Mouse (Mus musculus): ENCODE data around the gene Gpr141. TPM values are rescaled to one million over a fixed set of nuclear protein-coding genes. Genes with fewer than 3 reads are reported as not detected.
"Not testable (repeated sequence)": the region's sequence is repeated elsewhere in the genome, so short reads cannot be mapped to it uniquely, and the experiment has no call there.

Gene Gpr141
- polyA plus RNA-seq, 1 experiment = not detected

GRCm38 (mm10) chr13:19830560-19830959 lies 6.5 kb upstream of the Gpr141 start:
- 90% methylated on average over 4 of the region's 4 CpGs for WGBS
- no peaks in the 10 kb centered on the region for H3K27me3 ChIP-seq (ENCODE audit: control insufficient read depth, insufficient read depth, low read length)
- no peaks in the 10 kb centered on the region for H3K4me1 ChIP-seq (ENCODE audit: control insufficient read depth, insufficient read depth, low read length)
- TF ChIP-seq POLR2A (IDR thresholded peaks at IDR 0.05; ENCODE audit: borderline replicate concordance, insufficient read depth, low read length) (no peak), CTCF (IDR thresholded peaks at IDR 0.05; ENCODE audit: borderline replicate concordance, insufficient read depth, low read depth, low read length) (no peak)
- no peak overlapping the region for H3K4me3 ChIP-seq (replicated peaks; ENCODE audit: insufficient read depth, low read depth, low read length)
- no peak overlapping the region for H3K27ac ChIP-seq (ENCODE audit: insufficient read depth, low read length)
- DNase-seq = no peak

DNA sequence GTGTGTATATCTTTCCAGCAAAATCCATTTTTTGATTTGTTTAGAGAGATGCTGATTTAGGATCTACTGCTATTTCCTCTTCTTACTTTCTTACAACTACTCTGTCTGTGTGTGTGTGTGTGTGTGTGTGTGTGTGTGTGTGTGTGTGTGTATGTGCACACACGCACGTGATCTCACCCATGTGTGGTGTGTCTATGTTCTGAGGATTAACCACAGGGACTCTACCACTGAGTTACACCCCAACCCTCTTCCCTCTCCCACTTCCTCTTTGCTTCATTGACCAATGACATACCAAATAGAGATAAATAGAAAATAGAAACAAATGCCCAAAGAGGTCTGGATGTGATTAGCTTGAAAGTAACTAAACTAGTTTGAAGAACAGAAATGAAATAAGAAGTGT lies 4.0 kb upstream of the Gpr141 start:
- no peak for DNase-seq
- no peaks in the 10 kb centered on the region for H3K4me1 ChIP-seq (ENCODE audit: control insufficient read depth, insufficient read depth, low read length)
- no peak overlapping the region for H3K4me3 ChIP-seq (replicated peaks; ENCODE audit: insufficient read depth, low read depth, low read length)
- H3K27me3 ChIP-seq (ENCODE audit: control insufficient read depth, insufficient read depth, low read length) = no peaks in the 10 kb centered on the region
- TF ChIP-seq CTCF (IDR thresholded peaks at IDR 0.05; ENCODE audit: borderline replicate concordance, insufficient read depth, low read depth, low read length) = no peak
- TF ChIP-seq POLR2A (IDR thresholded peaks at IDR 0.05; ENCODE audit: borderline replicate concordance, insufficient read depth, low read length) = no peak
- H3K27ac ChIP-seq (ENCODE audit: insufficient read depth, low read length) = no peak overlapping the region
- 88% methylated on average over 2 of the region's 2 CpGs for WGBS

- TF ChIP-seq CTCF (IDR thresholded peaks at IDR 0.05; ENCODE audit: borderline replicate concordance, insufficient read depth, low read depth, low read length) (no peak), POLR2A (IDR thresholded peaks at IDR 0.05; ENCODE audit: borderline replicate concordance, insufficient read depth, low read length) (no peak)
- H3K4me3 ChIP-seq (replicated peaks; ENCODE audit: insufficient read depth, low read depth, low read length) = no peak overlapping the region
- H3K27me3 ChIP-seq (ENCODE audit: control insufficient read depth, insufficient read depth, low read length) = no peaks in the 10 kb centered on the region
- H3K4me1 ChIP-seq (ENCODE audit: control insufficient read depth, insufficient read depth, low read length) = no peaks in the 10 kb centered on the region
- no peak overlapping the region for H3K27ac ChIP-seq (ENCODE audit: insufficient read depth, low read length)
- DNase-seq = no peak
Observed at GRCm38 (mm10) chr13:19821639-19822038, 2.4 kb downstream of the Gpr141 start.

DNA sequence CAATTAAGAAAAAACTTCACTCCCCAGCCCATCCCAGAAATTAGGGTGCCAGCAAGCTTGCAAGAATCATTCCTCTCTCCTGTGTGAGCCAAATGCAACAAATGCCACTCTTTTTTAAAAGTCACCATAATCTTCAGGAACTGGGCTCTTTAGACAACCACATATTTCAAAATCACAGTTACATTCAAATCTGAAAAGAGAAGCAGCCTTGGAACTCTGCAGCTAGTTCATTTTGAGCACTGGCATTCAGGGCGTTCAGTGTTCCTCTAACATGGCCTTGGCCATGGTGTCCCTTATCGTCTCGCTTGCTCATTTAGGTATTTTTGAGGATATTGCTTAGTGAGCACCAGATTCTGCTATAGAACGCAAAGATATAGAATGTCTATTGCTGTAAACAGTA lies 4.1 kb downstream of the Gpr141 start:
- Histone ChIP-seq H3K27me3 (ENCODE audit: control insufficient read depth, insufficient read depth, low read length) (no peaks in the 10 kb centered on the region), H3K4me1 (ENCODE audit: control insufficient read depth, insufficient read depth, low read length) (no peaks in the 10 kb centered on the region), H3K4me3 (replicated peaks; ENCODE audit: insufficient read depth, low read depth, low read length) (no peak overlapping the region), H3K27ac (ENCODE audit: insufficient read depth, low read length) (no peak overlapping the region)
- 92% methylated on average over 4 of the region's 4 CpGs for WGBS
- DNase-seq = no peak
- TF ChIP-seq POLR2A (IDR thresholded peaks at IDR 0.05; ENCODE audit: borderline replicate concordance, insufficient read depth, low read length) = no peak
- TF ChIP-seq CTCF (IDR thresholded peaks at IDR 0.05; ENCODE audit: borderline replicate concordance, insufficient read depth, low read depth, low read length) = no peak

DNA sequence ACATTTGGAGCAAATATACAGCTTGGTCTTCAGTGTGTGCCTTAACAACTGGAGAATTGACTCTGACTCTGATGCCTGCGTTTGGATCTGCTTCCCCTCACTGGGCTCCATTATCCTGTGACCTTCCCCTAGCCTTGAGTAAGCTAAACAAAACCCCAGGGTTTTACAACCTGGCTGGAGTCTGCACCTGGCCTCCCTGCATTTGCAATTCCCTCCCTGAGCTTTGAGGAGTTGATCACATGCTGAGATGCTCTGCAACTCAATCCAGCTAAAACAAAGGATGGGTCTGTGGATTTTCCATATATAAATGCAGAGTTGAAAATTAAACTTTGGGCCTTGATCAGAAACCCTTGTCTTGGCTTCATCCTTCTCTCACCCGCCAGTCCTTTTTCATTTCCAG lies 4.8 kb downstream of the Gpr141 start:
- Histone ChIP-seq H3K4me3 (replicated peaks; ENCODE audit: insufficient read depth, low read depth, low read length) (no peak overlapping the region), H3K4me1 (ENCODE audit: control insufficient read depth, insufficient read depth, low read length) (no peaks in the 10 kb centered on the region), H3K27me3 (ENCODE audit: control insufficient read depth, insufficient read depth, low read length) (no peaks in the 10 kb centered on the region), H3K27ac (ENCODE audit: insufficient read depth, low read length) (no peak overlapping the region)
- no peak for DNase-seq
- 45% methylated on average over 2 of the region's 2 CpGs for WGBS
- TF ChIP-seq CTCF (IDR thresholded peaks at IDR 0.05; ENCODE audit: borderline replicate concordance, insufficient read depth, low read depth, low read length) (no peak), POLR2A (IDR thresholded peaks at IDR 0.05; ENCODE audit: borderline replicate concordance, insufficient read depth, low read length) (no peak)

GRCm38 (mm10) chr13:19794942-19795341 lies 29.1 kb downstream of the Gpr141 start:
- Histone ChIP-seq H3K4me3 (replicated peaks; ENCODE audit: insufficient read depth, low read depth, low read length) (no peak overlapping the region), H3K27ac (ENCODE audit: insufficient read depth, low read length) (no peak overlapping the region), H3K27me3 (ENCODE audit: control insufficient read depth, insufficient read depth, low read length) (no peaks in the 10 kb centered on the region), H3K4me1 (ENCODE audit: control insufficient read depth, insufficient read depth, low read length) (no peaks in the 10 kb centered on the region)
- no peak for DNase-seq
- TF ChIP-seq CTCF (IDR thresholded peaks at IDR 0.05; ENCODE audit: borderline replicate concordance, insufficient read depth, low read depth, low read length) (no peak), POLR2A (IDR thresholded peaks at IDR 0.05; ENCODE audit: borderline replicate concordance, insufficient read depth, low read length) (no peak)
- 77% methylated on average over 3 of the region's 3 CpGs for WGBS

DNA sequence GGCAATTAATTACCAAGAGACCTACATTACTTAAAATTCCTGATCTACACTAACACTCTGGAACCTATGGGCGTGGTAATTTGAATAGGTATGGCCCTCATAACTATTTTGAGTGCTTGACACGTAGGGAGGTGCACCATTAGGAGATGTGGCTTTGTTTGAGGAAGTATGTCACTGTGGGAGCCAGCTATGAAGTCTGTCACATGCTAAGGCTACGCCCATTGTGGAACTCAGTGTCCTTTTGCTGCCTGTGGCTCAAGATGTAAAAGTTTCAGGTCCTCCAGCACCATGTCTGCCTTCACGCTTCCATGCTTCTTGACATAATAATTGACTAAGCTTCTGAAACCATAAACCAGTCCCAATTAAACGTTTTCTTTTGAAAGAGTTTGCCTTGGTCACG lies 29.6 kb downstream of the Gpr141 start:
- H3K27ac ChIP-seq (ENCODE audit: insufficient read depth, low read length) = no peak overlapping the region
- 38% methylated on average over 6 of the region's 6 CpGs for WGBS
- no peaks in the 10 kb centered on the region for H3K27me3 ChIP-seq (ENCODE audit: control insufficient read depth, insufficient read depth, low read length)
- no peak overlapping the region for H3K4me3 ChIP-seq (replicated peaks; ENCODE audit: insufficient read depth, low read depth, low read length)
- TF ChIP-seq CTCF (IDR thresholded peaks at IDR 0.05; ENCODE audit: borderline replicate concordance, insufficient read depth, low read depth, low read length) = no peak
- no peak for TF ChIP-seq POLR2A (IDR thresholded peaks at IDR 0.05; ENCODE audit: borderline replicate concordance, insufficient read depth, low read length)
- no peak for DNase-seq
- no peaks in the 10 kb centered on the region for H3K4me1 ChIP-seq (ENCODE audit: control insufficient read depth, insufficient read depth, low read length)

DNA sequence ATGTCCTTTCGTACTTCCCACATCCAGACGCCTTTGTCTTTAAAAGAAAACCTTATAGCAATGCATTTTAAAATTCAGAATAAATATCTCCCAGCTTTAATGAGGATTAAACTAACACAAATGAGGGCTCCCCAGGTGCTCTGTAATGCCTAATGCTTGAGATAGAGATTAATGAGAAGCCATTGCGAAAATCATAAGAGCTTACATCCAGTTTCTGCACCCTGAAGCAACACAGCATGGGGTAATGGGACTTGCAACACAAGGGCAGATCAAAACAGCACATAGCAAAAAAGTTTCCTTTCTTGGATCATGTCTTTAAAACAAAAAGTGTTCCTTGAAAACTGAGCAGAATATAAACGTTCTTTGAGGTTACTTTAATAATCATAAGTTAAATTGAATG lies 30.3 kb downstream of the Gpr141 start:
- H3K27ac ChIP-seq (ENCODE audit: insufficient read depth, low read length) = no peak overlapping the region
- no peaks in the 10 kb centered on the region for H3K27me3 ChIP-seq (ENCODE audit: control insufficient read depth, insufficient read depth, low read length)
- H3K4me1 ChIP-seq (ENCODE audit: control insufficient read depth, insufficient read depth, low read length) = no peaks in the 10 kb centered on the region
- TF ChIP-seq CTCF (IDR thresholded peaks at IDR 0.05; ENCODE audit: borderline replicate concordance, insufficient read depth, low read depth, low read length) (no peak), POLR2A (IDR thresholded peaks at IDR 0.05; ENCODE audit: borderline replicate concordance, insufficient read depth, low read length) (no peak)
- WGBS = 70% methylated on average over 4 of the region's 4 CpGs
- DNase-seq = no peak
- H3K4me3 ChIP-seq (replicated peaks; ENCODE audit: insufficient read depth, low read depth, low read length) = no peak overlapping the region

GRCm38 (mm10) chr13:19787946-19788345 lies 36.1 kb downstream of the Gpr141 start:
- not testable (repeated sequence) for DNase-seq; H3K27me3 ChIP-seq (ENCODE audit: control insufficient read depth, insufficient read depth, low read length); H3K4me3 ChIP-seq (replicated peaks; ENCODE audit: insufficient read depth, low read depth, low read length); H3K4me1 ChIP-seq (ENCODE audit: control insufficient read depth, insufficient read depth, low read length); H3K27ac ChIP-seq (ENCODE audit: insufficient read depth, low read length)
- 45% methylated on average over 1 of the region's 1 CpGs for WGBS

All from cerebellum, adult 2 months (tissue).